Mouse (Mus musculus) thymus, adult 2 months (tissue): ENCODE measurements around the gene Arhgef28.

Source experiments
- CTCF ChIP-seq: fragments of 200-500 bp; IDR thresholded peaks from 2 replicates; pipeline ENCODE4 v1.5.1; 2012; ENCODE audit warnings: mild to moderate bottlenecking, control low read depth, low read length, moderate library complexity, borderline replicate concordance; ENCODE audit not compliant: control insufficient read depth, poor library complexity, insufficient read depth; ENCODE audit errors: extremely low read depth
- POLR2A ChIP-seq: fragments of 200-500 bp; IDR thresholded peaks from 2 replicates; pipeline ENCODE4 v1.6.1; 2012; ENCODE audit warnings: mild to moderate bottlenecking, low read length, control low read depth, moderate library complexity; ENCODE audit not compliant: control insufficient read depth, poor library complexity, insufficient read depth; ENCODE audit errors: extremely low read depth

GRCm38 (mm10) chr13:97887558-97887957 is 318.7 kb downstream of the Arhgef28 start:
- TF ChIP-seq CTCF (no peak), POLR2A (no peak)
